Mouse (Mus musculus) limb, embryonic 10.5 days (tissue): Measurements from ENCODE around the gene Stat3. TPM values are rescaled to one million over a fixed set of nuclear protein-coding genes. Genes with fewer than 3 reads are reported as not detected.

Source experiments
- DNase-seq: peaks from one replicate; pipeline ENCODE4 v3.0.0-alpha.2; 2017; ENCODE audit warnings: low spot score
- H3K27ac ChIP-seq: fragments of 300-500 bp; sonication (generic); 2 replicates; pipeline ENCODE4 v1.5.1; 2016; ENCODE audit warnings: mild to moderate bottlenecking
- H3K27me3 ChIP-seq: fragments of 300-500 bp; sonication (generic); 2 replicates; pipeline ENCODE4 v1.6.1; 2016; ENCODE audit warnings: low read depth, mild to moderate bottlenecking; ENCODE audit not compliant: poor library complexity, severe bottlenecking
- H3K36me3 ChIP-seq: fragments of 300-500 bp; sonication (generic); 2 replicates; pipeline ENCODE4 v1.6.1; 2016; ENCODE audit warnings: mild to moderate bottlenecking, moderate library complexity
- H3K4me1 ChIP-seq: fragments of 300-500 bp; sonication (generic); 2 replicates; pipeline ENCODE4 v1.6.1; 2016
- H3K4me3 ChIP-seq: fragments of 300-500 bp; sonication (generic); 2 replicates; pipeline ENCODE4 v1.5.1; 2016; ENCODE audit warnings: mild to moderate bottlenecking, moderate library complexity
- H3K9me3 ChIP-seq: fragments of 300-500 bp; sonication (generic); replicated peaks from 2 replicates; pipeline ENCODE4 v1.6.1; 2016; ENCODE audit warnings: mild to moderate bottlenecking
- WGBS: fragments of 180-500 bp; shearing (Covaris S2); methylation state at CpG from one replicate; pipeline ENCODE4 v1.1.7; 2016; 5-methylcytosine and 5-hydroxymethylcytosine counted together
- polyA plus RNA-seq: library from polyadenylated mRNA; unstranded; fragments of >200 nt; fragmentation: Nextera tagmentation; extraction: Ambion mirVana; gene quantifications from 2 replicates; pipeline ENCODE4 v1.2.1, GENCODE M21; 2016

Gene Stat3
- polyA plus RNA-seq, 1 experiment from 2014 or later = 30.2 TPM

GRCm38 (mm10) chr11:100935373-100936355, 3.7 kb downstream of the Stat3 start:
- Histone ChIP-seq H3K27me3 (no peaks in the 10 kb centered on the region), H3K27ac (no peak overlapping the region), H3K36me3 (no peaks in the 10 kb centered on the region; the same call in 1 of the 2 replicates), H3K9me3 (no peaks in the 10 kb centered on the region), H3K4me1 (peaks cover 42% of the 10 kb centered on the region), H3K4me3 (no peak overlapping the region)
- no peak for DNase-seq
- 87% methylated on average over 8 of the region's 8 CpGs for WGBS

GRCm38 (mm10) chr11:100931254-100931921, 8.0 kb downstream of the Stat3 start:
- no peak overlapping the region for H3K27ac ChIP-seq
- H3K36me3 ChIP-seq = no peaks in the 10 kb centered on the region; the same call in 1 of the 2 replicates
- no peak for DNase-seq
- no peak overlapping the region for H3K4me3 ChIP-seq
- H3K27me3 ChIP-seq = no peaks in the 10 kb centered on the region
- peaks cover 9% of the 10 kb centered on the region; the same call in 1 of the 2 replicates for H3K4me1 ChIP-seq
- no peaks in the 10 kb centered on the region for H3K9me3 ChIP-seq
- 67% methylated on average over 12 of the region's 12 CpGs for WGBS

GRCm38 (mm10) chr11:100930611-100931010, 8.7 kb downstream of the Stat3 start:
- Histone ChIP-seq H3K4me1 (peaks cover 9% of the 10 kb centered on the region; the same call in 1 of the 2 replicates), H3K9me3 (no peaks in the 10 kb centered on the region), H3K27ac (no peak overlapping the region), H3K36me3 (no peaks in the 10 kb centered on the region; the same call in 1 of the 2 replicates), H3K4me3 (no peak overlapping the region), H3K27me3 (no peaks in the 10 kb centered on the region)
- WGBS = 86% methylated on average over 7 of the region's 7 CpGs
- no peak for DNase-seq

- 81% methylated on average over 3 of the region's 3 CpGs for WGBS
- H3K27me3 ChIP-seq = no peaks in the 10 kb centered on the region
Measured at GRCm38 (mm10) chr11:100927386-100927785, 12.0 kb downstream of the Stat3 start.

GRCm38 (mm10) chr11:100924386-100924919, 14.9 kb downstream of the Stat3 start:
- no peaks in the 10 kb centered on the region for H3K27me3 ChIP-seq
- no peak overlapping the region for H3K4me3 ChIP-seq
- H3K4me1 ChIP-seq = no peaks in the 10 kb centered on the region
- H3K36me3 ChIP-seq = no peaks in the 10 kb centered on the region
- H3K27ac ChIP-seq = no peak overlapping the region
- H3K9me3 ChIP-seq = no peaks in the 10 kb centered on the region
- no peak for DNase-seq
- 94% methylated on average over 1 of the region's 1 CpGs for WGBS

More at GRCm38 (mm10) chr11:100927386-100927785, 12.0 kb downstream of the Stat3 start:
- Histone ChIP-seq H3K27ac (no peak overlapping the region), H3K36me3 (no peaks in the 10 kb centered on the region; the same call in 1 of the 2 replicates), H3K4me1 (peaks cover 9% of the 10 kb centered on the region; the same call in 1 of the 2 replicates), H3K4me3 (no peak overlapping the region), H3K9me3 (no peaks in the 10 kb centered on the region)
- no peak for DNase-seq

GRCm38 (mm10) chr11:100920887-100921624, 18.3 kb downstream of the Stat3 start:
- Histone ChIP-seq H3K4me3 (no peak overlapping the region), H3K4me1 (no peaks in the 10 kb centered on the region), H3K9me3 (no peaks in the 10 kb centered on the region), H3K27ac (no peak overlapping the region), H3K36me3 (no peaks in the 10 kb centered on the region; the same call in 1 of the 2 replicates), H3K27me3 (no peaks in the 10 kb centered on the region)
- 88% methylated on average over 4 of the region's 4 CpGs for WGBS
- DNase-seq = no peak

GRCm38 (mm10) chr11:100918007-100918406, 21.3 kb downstream of the Stat3 start:
- no peak for DNase-seq
- no peak overlapping the region for H3K27ac ChIP-seq
- no peaks in the 10 kb centered on the region for H3K4me1 ChIP-seq
- H3K9me3 ChIP-seq = no peaks in the 10 kb centered on the region
- H3K4me3 ChIP-seq = no peak overlapping the region
- WGBS = 91% methylated on average over 5 of the region's 5 CpGs
- no peaks in the 10 kb centered on the region for H3K27me3 ChIP-seq
- peaks cover 5% of the 10 kb centered on the region for H3K36me3 ChIP-seq

- WGBS = 93% methylated on average over 4 of the region's 4 CpGs
- Histone ChIP-seq H3K36me3 (peaks cover 5% of the 10 kb centered on the region), H3K9me3 (no peaks in the 10 kb centered on the region), H3K27me3 (no peaks in the 10 kb centered on the region), H3K4me1 (no peaks in the 10 kb centered on the region), H3K4me3 (no peak overlapping the region), H3K27ac (no peak overlapping the region)
- DNase-seq = no peak
Measured at GRCm38 (mm10) chr11:100916432-100916971, 22.8 kb downstream of the Stat3 start.

- Histone ChIP-seq H3K4me3 (no peak overlapping the region), H3K4me1 (no peaks in the 10 kb centered on the region), H3K27ac (no peak overlapping the region), H3K36me3 (peaks cover 5% of the 10 kb centered on the region), H3K9me3 (no peaks in the 10 kb centered on the region), H3K27me3 (no peaks in the 10 kb centered on the region)
- WGBS = 97% methylated on average over 3 of the region's 3 CpGs
- no peak for DNase-seq
Measured at GRCm38 (mm10) chr11:100915063-100915462, 24.3 kb downstream of the Stat3 start.

- WGBS = 89% methylated on average over 5 of the region's 5 CpGs
- Histone ChIP-seq H3K4me3 (no peak overlapping the region), H3K9me3 (no peaks in the 10 kb centered on the region), H3K4me1 (no peaks in the 10 kb centered on the region), H3K27ac (no peak overlapping the region), H3K27me3 (no peaks in the 10 kb centered on the region), H3K36me3 (peaks cover 5% of the 10 kb centered on the region)
- DNase-seq = no peak
Measured at GRCm38 (mm10) chr11:100914415-100914814, 24.9 kb downstream of the Stat3 start.

- peaks cover 10% of the 10 kb centered on the region for H3K36me3 ChIP-seq
- DNase-seq = no peak
- 96% methylated on average over 17 of the region's 17 CpGs for WGBS
- no peaks in the 10 kb centered on the region for H3K4me1 ChIP-seq
- H3K27ac ChIP-seq = no peak overlapping the region
- H3K4me3 ChIP-seq = no peak overlapping the region
- no peaks in the 10 kb centered on the region for H3K27me3 ChIP-seq
- no peaks in the 10 kb centered on the region for H3K9me3 ChIP-seq
Measured at GRCm38 (mm10) chr11:100912401-100913155, 26.8 kb downstream of the Stat3 start.
